Mouse (Mus musculus) forebrain, embryonic 10.5 days (tissue): ENCODE results near the gene Npy2r. TPM values are rescaled to one million over a fixed set of nuclear protein-coding genes. Genes with fewer than 3 reads are reported as not detected.

Experiments
- DNase-seq: peaks from one replicate; pipeline ENCODE4 v3.0.0-alpha.2; 2017; ENCODE audit warnings: low spot score; ENCODE audit errors: extremely low spot score
- H3K27ac ChIP-seq: fragments of 300-500 bp; sonication (generic); 2 replicates; pipeline ENCODE4 v1.5.1; 2016; ENCODE audit warnings: mild to moderate bottlenecking
- H3K27me3 ChIP-seq: fragments of 300-500 bp; sonication (generic); 2 replicates; pipeline ENCODE4 v1.6.1; 2016; ENCODE audit warnings: mild to moderate bottlenecking; ENCODE audit not compliant: poor library complexity, severe bottlenecking
- H3K36me3 ChIP-seq: fragments of 300-500 bp; sonication (generic); replicated peaks from 2 replicates; pipeline ENCODE4 v1.6.1; 2016; ENCODE audit warnings: mild to moderate bottlenecking, moderate library complexity
- H3K4me1 ChIP-seq: fragments of 300-500 bp; sonication (generic); 2 replicates; pipeline ENCODE4 v1.6.1; 2016
- H3K4me3 ChIP-seq: fragments of 300-500 bp; sonication (generic); 2 replicates; pipeline ENCODE4 v1.5.1; 2016; ENCODE audit warnings: mild to moderate bottlenecking, moderate library complexity
- H3K9me3 ChIP-seq: fragments of 300-500 bp; sonication (generic); 2 replicates; pipeline ENCODE4 v1.6.1; 2016; ENCODE audit warnings: mild to moderate bottlenecking, moderate library complexity
- whole genome bisulfite sequencing: fragments of 180-500 bp; shearing (Covaris S2); methylation state at CpG from one replicate; pipeline ENCODE4 v1.1.7; 2016; 5-methylcytosine and 5-hydroxymethylcytosine counted together
- polyA plus RNA-seq: library from polyadenylated mRNA; unstranded; fragments of >200 nt; fragmentation: Nextera tagmentation; extraction: Ambion mirVana; gene quantifications from 2 replicates; pipeline ENCODE4 v1.2.1, GENCODE M21; 2016

Gene Npy2r
- not detected in 2 replicates for polyA plus RNA-seq

- under 1% methylated on average over 32 of the region's 32 CpGs for WGBS
- no peaks in the 10 kb centered on the region for H3K9me3 ChIP-seq
- H3K27me3 ChIP-seq, result peaks cover 46% of the 10 kb centered on the region
- DNase-seq, result peak; percentile 50
- H3K27ac ChIP-seq, result peak within 1 kb of the TSS; percentile 51
- peak within 1 kb of the TSS; percentile 60 for H3K4me3 ChIP-seq
- H3K4me1 ChIP-seq, result peaks cover 23% of the 10 kb centered on the region
- no peaks in the 10 kb centered on the region for H3K36me3 ChIP-seq
These were observed at the start of gene Npy2r for GRCm38 (mm10) chr3:82547908-82548721. Gene Npy2r (minus strand): TSS chr3:82548084.

GRCm38 (mm10) chr3:82557786-82558185, 9.9 kb upstream of the Npy2r start:
- no peak for DNase-seq
- Histone ChIP-seq H3K36me3 (no peaks in the 10 kb centered on the region), H3K27ac (no peak overlapping the region), H3K27me3 (no peaks in the 10 kb centered on the region), H3K9me3 (no peaks in the 10 kb centered on the region), H3K4me3 (no peak overlapping the region), H3K4me1 (no peaks in the 10 kb centered on the region)
- WGBS, result 79% methylated on average over 3 of the region's 3 CpGs

- Histone ChIP-seq H3K27ac (no peak overlapping the region), H3K4me1 (no peaks in the 10 kb centered on the region), H3K4me3 (no peak overlapping the region), H3K36me3 (no peaks in the 10 kb centered on the region), H3K9me3 (no peaks in the 10 kb centered on the region), H3K27me3 (no peaks in the 10 kb centered on the region)
- DNase-seq, result no peak
- 82% methylated on average over 2 of the region's 2 CpGs for WGBS
These were observed 8.5 kb upstream of the Npy2r start for GRCm38 (mm10) chr3:82556311-82556828.

DNA sequence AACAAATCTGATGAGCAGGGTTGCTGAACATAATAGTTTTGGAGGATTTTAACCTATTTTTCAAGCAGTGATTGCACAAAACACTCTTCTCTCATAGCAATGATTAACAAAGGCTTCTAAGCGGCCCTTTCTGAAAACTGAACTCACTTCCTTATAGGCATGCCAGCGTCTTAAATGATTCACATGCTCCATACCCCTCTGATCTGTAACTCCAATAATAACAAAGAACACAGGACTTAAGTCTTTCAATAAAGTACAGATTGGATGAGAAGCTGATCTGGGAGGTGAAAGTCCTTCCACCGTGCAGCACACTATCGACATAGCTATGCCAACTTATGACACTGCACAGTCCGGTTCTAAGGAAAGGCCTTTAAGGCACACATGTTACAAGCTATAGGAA, 2.0 kb upstream of the Npy2r start:
- no peak for DNase-seq
- no peak overlapping the region for H3K27ac ChIP-seq
- peaks cover 14% of the 10 kb centered on the region for H3K4me1 ChIP-seq
- H3K27me3 ChIP-seq, result peaks cover 46% of the 10 kb centered on the region
- no peaks in the 10 kb centered on the region for H3K9me3 ChIP-seq
- 93% methylated on average over 5 of the region's 5 CpGs for WGBS
- no peak overlapping the region for H3K4me3 ChIP-seq
- no peaks in the 10 kb centered on the region for H3K36me3 ChIP-seq

DNA sequence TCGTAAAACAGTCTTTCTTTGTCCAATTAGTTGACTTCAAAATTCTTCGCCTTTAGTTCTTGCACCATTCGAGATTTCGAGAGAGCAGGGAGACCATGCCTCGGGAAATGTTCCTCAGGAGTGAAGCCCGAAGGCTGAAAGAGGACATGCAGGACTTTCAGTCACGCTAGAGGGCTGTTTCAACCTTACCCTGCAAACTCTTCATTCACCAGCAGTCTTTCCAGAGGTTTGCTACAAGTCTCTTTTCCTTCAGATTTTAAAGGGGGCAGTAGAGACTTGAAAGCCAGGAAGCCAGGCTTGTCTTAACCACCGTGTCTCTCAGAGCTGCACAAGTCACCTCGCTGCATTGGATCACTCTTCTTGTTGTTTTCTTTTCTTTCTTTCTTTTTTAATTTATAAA, 869 bp upstream of the Npy2r start:
- Histone ChIP-seq H3K27ac (0 out of 2 replicates have a peak overlapping the region, but pooled peaks have one; percentile 51), H3K4me3 (peak overlapping the region; percentile 60), H3K36me3 (no peaks in the 10 kb centered on the region), H3K4me1 (peaks cover 23% of the 10 kb centered on the region), H3K27me3 (peaks cover 46% of the 10 kb centered on the region), H3K9me3 (no peaks in the 10 kb centered on the region)
- peak; percentile 29 for DNase-seq
- 3% methylated on average over 9 of the region's 9 CpGs for WGBS

DNA sequence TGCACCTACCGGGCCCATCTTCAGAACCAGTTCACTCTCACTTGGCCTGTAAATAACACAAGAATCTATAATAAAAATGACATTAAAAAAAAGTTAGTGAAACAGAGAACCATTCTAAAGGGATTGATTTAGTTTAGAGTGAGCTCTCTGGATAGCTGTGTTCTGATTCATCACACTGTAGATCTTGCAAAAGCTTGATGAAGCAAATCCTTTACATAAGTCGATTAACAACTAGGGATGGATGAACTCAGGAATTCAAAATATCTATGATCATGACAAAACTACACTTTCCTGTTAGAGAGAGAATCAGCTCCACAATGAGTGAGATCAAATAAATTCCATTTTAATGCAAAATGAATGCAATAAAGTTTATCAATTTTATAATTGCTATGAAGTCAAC, 6.4 kb downstream of the Npy2r start:
- Histone ChIP-seq H3K27me3 (peaks cover 7% of the 10 kb centered on the region), H3K4me1 (peaks cover 8% of the 10 kb centered on the region; the same call in 1 of the 2 replicates), H3K36me3 (no peaks in the 10 kb centered on the region), H3K4me3 (no peak overlapping the region), H3K27ac (no peak overlapping the region), H3K9me3 (no peaks in the 10 kb centered on the region)
- no peak for DNase-seq
- WGBS, result 93% methylated on average over 2 of the region's 2 CpGs

- DNase-seq, result no peak
- no peaks in the 10 kb centered on the region for H3K27me3 ChIP-seq
- WGBS, result 90% methylated on average over 5 of the region's 5 CpGs
- no peak overlapping the region for H3K27ac ChIP-seq
- H3K9me3 ChIP-seq, result no peaks in the 10 kb centered on the region
- H3K4me1 ChIP-seq, result peaks cover 8% of the 10 kb centered on the region; the same call in 1 of the 2 replicates
- no peaks in the 10 kb centered on the region for H3K36me3 ChIP-seq
- H3K4me3 ChIP-seq, result no peak overlapping the region
These were observed 7.9 kb downstream of the Npy2r start for GRCm38 (mm10) chr3:82539951-82540350.

GRCm38 (mm10) chr3:82524792-82525191, 23.1 kb downstream of the Npy2r start:
- no peak overlapping the region for H3K4me3 ChIP-seq
- DNase-seq, result no peak
- H3K9me3 ChIP-seq, result no peaks in the 10 kb centered on the region
- no peaks in the 10 kb centered on the region for H3K4me1 ChIP-seq
- no peak overlapping the region for H3K27ac ChIP-seq
- 83% methylated on average over 1 of the region's 1 CpGs for WGBS
- no peaks in the 10 kb centered on the region for H3K36me3 ChIP-seq
- H3K27me3 ChIP-seq, result no peaks in the 10 kb centered on the region

DNA sequence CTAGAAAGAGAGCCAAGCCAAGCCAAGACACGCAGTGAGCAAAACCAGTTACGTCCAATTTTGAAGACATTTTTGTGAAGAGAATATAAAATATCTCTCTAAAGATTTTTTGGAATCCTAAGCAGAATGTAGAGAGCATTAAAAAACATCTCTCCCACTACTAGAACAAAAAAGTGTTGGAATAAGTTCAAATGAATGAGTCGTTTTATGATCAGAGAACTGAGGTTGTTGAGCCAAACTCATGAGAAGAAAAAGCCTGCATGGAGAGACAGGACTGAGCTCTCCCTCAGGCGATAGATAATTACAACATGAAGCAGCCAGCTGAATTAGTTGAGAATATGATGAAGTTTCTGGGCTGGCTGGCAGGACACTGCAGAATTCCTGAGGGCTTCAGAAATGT, 49.9 kb downstream of the Npy2r start:
- Histone ChIP-seq H3K9me3 (no peaks in the 10 kb centered on the region), H3K4me1 (no peaks in the 10 kb centered on the region), H3K27me3 (no peaks in the 10 kb centered on the region), H3K36me3 (no peaks in the 10 kb centered on the region), H3K4me3 (no peak overlapping the region), H3K27ac (no peak overlapping the region)
- WGBS, result 90% methylated on average over 4 of the region's 4 CpGs
- DNase-seq, result no peak

Other genes with a start within 250 kb of the Npy2r start
- gene Map9, start 190.0 kb downstream of the Npy2r start, polyA plus RNA-seq, result 7.8 and 7.9 TPM in 2 replicates